Mouse (Mus musculus) forebrain, embryonic 16.5 days (tissue): ENCODE measurements around the gene Fam53b. TPM values are rescaled to one million over a fixed set of nuclear protein-coding genes. Genes with fewer than 3 reads are reported as not detected.

Source experiments
- ATAC-seq: fragments of 200-750 bp; cut with Nextera tagmentation; 2 replicates; pipeline ENCODE4 v1.8.0; 2017; ENCODE audit warnings: mild to moderate bottlenecking, moderate library complexity
- H3K27ac ChIP-seq: fragments of 300-500 bp; sonication (generic); 2 replicates; pipeline ENCODE4 v1.5.1; 2014; ENCODE audit warnings: low read length, control low read depth
- H3K27me3 ChIP-seq: fragments of 300-500 bp; sonication (generic); replicated peaks from 2 replicates; pipeline ENCODE4 v1.6.1; 2014; ENCODE audit warnings: low read length; ENCODE audit not compliant: control insufficient read depth, insufficient read depth
- H3K36me3 ChIP-seq: fragments of 300-500 bp; sonication (generic); 2 replicates; pipeline ENCODE4 v1.6.1; 2014; ENCODE audit not compliant: control insufficient read depth, insufficient read depth
- H3K4me1 ChIP-seq: fragments of 300-500 bp; sonication (generic); replicated peaks from 2 replicates; pipeline ENCODE4 v1.6.1; 2014; ENCODE audit warnings: low read length; ENCODE audit not compliant: control insufficient read depth, insufficient read depth
- H3K4me2 ChIP-seq: fragments of 300-500 bp; sonication (generic); 2 replicates; pipeline ENCODE4 v1.6.1; 2014; ENCODE audit warnings: mild to moderate bottlenecking, low read length, control low read depth
- H3K4me3 ChIP-seq: fragments of 300-500 bp; sonication (generic); replicated peaks from 2 replicates; pipeline ENCODE4 v1.5.1; 2014; ENCODE audit warnings: mild to moderate bottlenecking, low read length, control low read depth
- H3K9ac ChIP-seq: fragments of 300-500 bp; sonication (generic); replicated peaks from 2 replicates; pipeline ENCODE4 v1.6.1; 2014; ENCODE audit warnings: low read depth, low read length, control low read depth
- H3K9me3 ChIP-seq: fragments of 300-500 bp; sonication (generic); 2 replicates; pipeline ENCODE4 v1.6.1; 2016; ENCODE audit warnings: low read length; ENCODE audit not compliant: control insufficient read depth
- WGBS: fragments of 180-500 bp; shearing (Covaris S2); extraction: QIAGEN DNeasy Blood & Tissue Kit; methylation state at CpG from one replicate; pipeline ENCODE4 v1.1.7; 2014; 5-methylcytosine and 5-hydroxymethylcytosine counted together
- polyA plus RNA-seq: library from polyadenylated mRNA; unstranded; fragments of >200 nt; fragmentation: Nextera tagmentation; extraction: Ambion mirVana; gene quantifications from 2 replicates; pipeline ENCODE4 v1.2.1, GENCODE M21; 2015

The Fam53b gene
- polyA plus RNA-seq, 1 experiment from 2014 or later, result 29.2 TPM

GRCm38 (mm10) chr7:132714236-132714923 lies 99.3 kb downstream of the Fam53b start:
- peak overlapping the region; percentile 30 for H3K9ac ChIP-seq
- no peaks in the 10 kb centered on the region for H3K36me3 ChIP-seq
- H3K9me3 ChIP-seq, result no peaks in the 10 kb centered on the region
- H3K4me1 ChIP-seq, result peaks cover 22% of the 10 kb centered on the region
- peak; percentile 73 for ATAC-seq
- no peaks in the 10 kb centered on the region for H3K27me3 ChIP-seq
- H3K4me3 ChIP-seq, result no peak overlapping the region
- no peak overlapping the region for H3K4me2 ChIP-seq
- WGBS, result 15% methylated on average over 6 of the region's 6 CpGs
- H3K27ac ChIP-seq, result peak overlapping the region; percentile 76

DNA sequence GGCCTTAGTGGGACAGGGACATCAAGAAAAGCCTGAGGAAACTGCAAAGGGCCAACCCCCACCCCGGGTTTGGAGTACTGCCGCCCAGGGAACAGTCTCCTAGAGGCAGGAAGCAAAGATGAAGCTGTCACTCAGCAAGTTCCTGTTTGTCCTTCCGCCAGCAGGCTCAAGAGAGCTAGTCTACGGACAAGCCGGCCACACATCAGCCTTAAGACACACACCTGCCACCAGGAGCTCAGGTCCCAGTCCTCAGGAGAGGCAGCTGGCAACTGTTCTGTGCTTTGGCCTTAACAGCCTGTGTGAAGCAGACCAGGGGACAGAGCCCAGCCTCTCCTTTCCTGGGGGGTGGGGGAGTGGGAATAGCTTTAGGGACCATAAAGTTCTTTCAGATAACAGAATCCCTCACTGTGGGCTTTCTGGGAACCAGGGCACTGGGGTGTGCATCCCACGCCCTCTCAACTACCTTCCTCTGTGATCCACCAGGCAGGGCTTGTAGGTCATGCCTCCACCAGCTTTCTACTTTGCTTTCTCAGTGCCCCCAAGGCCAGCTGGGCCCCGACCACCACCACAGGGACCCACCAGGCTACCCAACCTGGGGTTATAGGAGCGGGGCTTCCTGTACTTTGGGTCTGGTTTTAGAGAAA lies 100.1 kb downstream of the Fam53b start:
- Histone ChIP-seq H3K4me2 (no peak overlapping the region), H3K27me3 (no peaks in the 10 kb centered on the region), H3K4me3 (no peak overlapping the region), H3K9me3 (no peaks in the 10 kb centered on the region), H3K4me1 (peaks cover 22% of the 10 kb centered on the region), H3K9ac (no peak overlapping the region), H3K36me3 (no peaks in the 10 kb centered on the region), H3K27ac (peak overlapping the region; percentile 76)
- no peak for ATAC-seq
- WGBS, result 76% methylated on average over 8 of the region's 8 CpGs

GRCm38 (mm10) chr7:132712956-132713355 lies 100.7 kb downstream of the Fam53b start:
- Histone ChIP-seq H3K4me1 (peaks cover 22% of the 10 kb centered on the region), H3K9me3 (no peaks in the 10 kb centered on the region), H3K27me3 (no peaks in the 10 kb centered on the region), H3K4me3 (no peak overlapping the region), H3K36me3 (no peaks in the 10 kb centered on the region), H3K27ac (no peak overlapping the region), H3K9ac (no peak overlapping the region), H3K4me2 (no peak overlapping the region)
- 91% methylated on average over 7 of the region's 7 CpGs for WGBS
- ATAC-seq, result no peak

DNA sequence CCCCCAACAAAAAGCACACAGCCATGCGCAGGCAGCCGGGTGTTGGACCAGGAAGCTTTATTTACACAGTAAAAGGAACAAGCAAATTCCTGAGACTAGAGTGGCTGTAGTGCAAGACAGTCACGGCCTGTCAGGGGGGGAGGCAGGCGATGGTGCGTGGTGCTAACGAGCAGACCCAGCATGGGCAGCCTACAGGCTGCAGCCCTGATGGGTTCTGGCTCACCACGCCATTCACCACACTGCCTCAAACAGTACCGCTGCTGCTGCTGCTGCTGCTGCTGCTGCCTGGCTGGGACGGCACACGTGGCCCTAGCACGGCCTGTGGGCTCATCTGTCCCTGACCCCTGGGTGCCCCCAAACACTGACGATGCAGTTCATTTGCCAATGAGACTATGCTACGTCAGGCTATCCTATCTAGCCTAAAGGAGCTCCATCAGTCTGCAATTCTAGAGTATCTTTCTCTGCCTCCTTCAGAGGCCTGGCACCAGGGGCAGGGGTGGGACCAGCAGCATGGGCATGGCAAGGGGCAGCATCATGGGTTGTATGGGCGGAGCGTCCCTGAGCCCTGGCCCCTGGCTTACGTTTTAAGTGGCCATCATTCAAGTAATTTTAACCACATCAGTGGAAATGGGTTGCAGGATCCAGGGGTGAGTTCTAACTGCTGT lies 101.5 kb downstream of the Fam53b start:
- H3K9ac ChIP-seq, result 0 out of 2 replicates have a peak overlapping the region, but pooled peaks have one; percentile 10
- WGBS, result 48% methylated on average over 16 of the region's 16 CpGs

DNA sequence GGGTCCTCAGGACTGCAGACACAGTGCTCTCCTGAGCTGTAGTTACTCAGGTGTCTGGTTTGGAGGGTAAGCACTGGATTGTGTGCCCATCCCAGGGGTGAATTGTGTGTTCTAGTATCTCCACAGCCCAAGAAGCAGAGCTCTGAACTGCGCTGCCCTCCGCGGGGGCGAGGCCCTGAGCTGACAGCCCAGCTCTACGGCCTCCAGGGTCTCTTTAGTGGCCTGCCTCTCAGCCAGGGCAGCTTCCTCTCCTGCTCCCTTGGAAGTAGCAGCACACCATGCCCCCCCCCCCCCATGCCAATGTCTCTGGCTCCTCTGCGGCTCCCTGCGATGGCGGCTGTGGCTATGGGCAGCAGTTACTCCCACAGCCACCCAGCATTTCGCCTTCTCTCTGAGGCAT lies 102.1 kb downstream of the Fam53b start:
- 0 out of 2 replicates have a peak, but pooled peaks have one; percentile 8 for ATAC-seq
- Histone ChIP-seq H3K4me2 (no peak overlapping the region), H3K4me3 (no peak overlapping the region), H3K36me3 (no peaks in the 10 kb centered on the region), H3K27ac (0 out of 2 replicates have a peak overlapping the region, but pooled peaks have one; percentile 8), H3K4me1 (peaks cover 22% of the 10 kb centered on the region), H3K27me3 (no peaks in the 10 kb centered on the region), H3K9ac (no peak overlapping the region), H3K9me3 (no peaks in the 10 kb centered on the region)
- WGBS, result 79% methylated on average over 9 of the region's 9 CpGs

More for the DNA sequence above, 101.5 kb downstream of the Fam53b start:
- Histone ChIP-seq H3K27me3 (no peaks in the 10 kb centered on the region), H3K4me2 (no peak overlapping the region), H3K4me3 (no peak overlapping the region), H3K4me1 (peaks cover 22% of the 10 kb centered on the region), H3K36me3 (no peaks in the 10 kb centered on the region), H3K27ac (no peak overlapping the region), H3K9me3 (no peaks in the 10 kb centered on the region)
- ATAC-seq, result peak; percentile 47; the same call in 1 of the 2 replicates

- no peak for ATAC-seq
- Histone ChIP-seq H3K4me3 (no peak overlapping the region), H3K27me3 (no peaks in the 10 kb centered on the region), H3K9me3 (no peaks in the 10 kb centered on the region), H3K4me2 (no peak overlapping the region), H3K27ac (no peak overlapping the region), H3K9ac (no peak overlapping the region), H3K36me3 (no peaks in the 10 kb centered on the region), H3K4me1 (no peaks in the 10 kb centered on the region)
- 92% methylated on average over 7 of the region's 7 CpGs for WGBS
Measured at GRCm38 (mm10) chr7:132705130-132705529, 108.6 kb downstream of the Fam53b start.

DNA sequence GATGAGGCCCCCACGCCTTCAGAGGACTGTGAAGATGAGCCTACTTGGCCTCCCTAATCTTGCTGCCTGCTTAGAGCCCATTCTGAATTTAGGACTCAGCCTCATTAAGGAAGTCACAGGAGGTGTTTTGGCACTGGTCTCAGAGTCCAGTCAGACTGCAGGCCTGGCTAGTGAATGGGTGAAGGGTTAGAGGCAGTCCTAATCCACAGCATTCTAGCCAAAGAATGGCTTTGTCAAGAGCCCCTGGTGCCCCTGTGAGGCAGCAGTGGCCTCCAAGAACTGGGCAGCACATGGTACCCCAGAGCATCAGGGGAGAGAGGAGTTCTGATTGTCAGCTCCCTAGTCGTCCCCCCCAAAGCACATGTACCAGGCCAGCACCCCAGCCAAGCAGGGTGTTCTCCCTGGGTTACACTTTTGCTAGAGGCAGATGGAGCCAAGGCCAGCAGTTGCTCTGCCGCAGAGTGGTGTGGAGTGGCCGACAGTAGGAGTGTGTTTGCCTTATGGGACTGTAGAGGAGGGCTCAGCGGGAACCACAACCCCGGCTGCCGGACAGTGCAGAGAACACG lies 109.3 kb downstream of the Fam53b start:
- 86% methylated on average over 8 of the region's 8 CpGs for WGBS
- Histone ChIP-seq H3K27me3 (no peaks in the 10 kb centered on the region), H3K36me3 (no peaks in the 10 kb centered on the region), H3K4me1 (no peaks in the 10 kb centered on the region), H3K4me2 (no peak overlapping the region), H3K9ac (no peak overlapping the region), H3K4me3 (no peak overlapping the region), H3K27ac (no peak overlapping the region), H3K9me3 (no peaks in the 10 kb centered on the region)
- ATAC-seq, result no peak

- Histone ChIP-seq H3K36me3 (no peaks in the 10 kb centered on the region), H3K4me1 (no peaks in the 10 kb centered on the region), H3K27ac (no peak overlapping the region), H3K4me3 (no peak overlapping the region), H3K27me3 (no peaks in the 10 kb centered on the region), H3K4me2 (no peak overlapping the region), H3K9me3 (no peaks in the 10 kb centered on the region), H3K9ac (no peak overlapping the region)
- no peak for ATAC-seq
- 82% methylated on average over 9 of the region's 9 CpGs for WGBS
Measured at GRCm38 (mm10) chr7:132703515-132704309, 110.0 kb downstream of the Fam53b start.
